Mouse (Mus musculus): Measurements from ENCODE around the gene Gkn3.

Gene Gkn3

DNA sequence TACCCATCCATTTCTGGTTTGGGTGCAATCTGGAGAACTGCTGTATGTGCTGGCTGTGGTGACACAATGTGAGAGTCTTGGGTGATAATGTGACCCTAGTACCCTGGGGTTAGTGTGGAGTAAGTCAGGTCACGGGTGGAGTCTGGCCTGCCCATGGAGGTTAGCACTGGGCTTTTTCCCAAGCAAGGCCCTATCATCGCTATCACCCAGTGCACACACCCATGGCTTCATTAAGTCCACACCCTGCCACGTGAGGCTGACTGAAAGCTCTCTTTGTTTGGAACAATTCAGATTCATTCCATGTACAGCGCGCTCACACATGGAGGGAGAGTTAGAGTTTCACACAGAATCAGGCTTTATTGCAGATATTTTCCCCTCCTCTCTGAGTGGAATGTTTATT is 34.3 kb downstream of the Gkn3 start:
- DNase-seq (ENCODE audit: low read depth, low spot score) = peak; percentile 47

DNA sequence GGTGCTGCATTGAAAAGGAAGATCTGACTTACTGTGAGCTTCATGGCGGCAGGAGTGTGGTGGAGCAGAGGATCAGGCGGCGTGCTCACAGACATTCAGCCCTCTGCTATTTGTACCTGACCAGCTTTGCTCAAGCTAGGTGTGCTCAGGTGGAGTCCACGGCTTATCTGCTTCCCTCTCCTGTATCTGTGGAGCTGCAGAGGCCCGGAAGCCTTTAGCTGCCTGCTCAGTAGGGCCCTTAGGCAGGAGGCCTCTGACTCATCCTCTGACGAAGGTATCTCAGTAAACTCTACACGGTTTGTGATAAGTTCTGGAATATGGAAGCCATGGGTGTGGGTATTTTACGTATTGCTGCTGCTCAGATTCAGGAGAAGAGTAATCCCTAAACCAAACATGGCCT is 37.9 kb downstream of the Gkn3 start, which contains the start of gene Gkn1:
Gene Gkn1, minus strand, starts transcription at position 114 of the 400 bp plus-strand sequence.
- no peak for DNase-seq (ENCODE audit: low read depth, low spot score)

DNA sequence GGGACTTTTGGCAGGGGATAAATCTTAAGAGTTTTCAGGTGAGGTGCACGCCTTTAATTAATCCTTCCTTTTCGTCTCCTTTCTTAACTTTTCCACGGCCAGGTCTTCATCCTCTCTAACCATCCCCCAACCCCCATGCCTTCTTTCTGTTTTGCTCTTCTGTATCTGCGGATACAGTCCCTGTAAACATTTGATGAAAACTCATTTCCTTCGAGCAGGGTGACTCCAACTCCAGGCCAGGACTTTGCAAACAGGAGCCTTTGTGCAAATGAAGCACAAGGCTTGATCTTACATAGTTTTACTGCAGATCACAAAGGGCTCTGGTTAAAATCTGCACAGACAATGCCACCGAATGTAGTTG is 52.8 kb downstream of the Gkn3 start:
- DNase-seq (ENCODE audit: low read depth, low spot score) = no peak

DNA sequence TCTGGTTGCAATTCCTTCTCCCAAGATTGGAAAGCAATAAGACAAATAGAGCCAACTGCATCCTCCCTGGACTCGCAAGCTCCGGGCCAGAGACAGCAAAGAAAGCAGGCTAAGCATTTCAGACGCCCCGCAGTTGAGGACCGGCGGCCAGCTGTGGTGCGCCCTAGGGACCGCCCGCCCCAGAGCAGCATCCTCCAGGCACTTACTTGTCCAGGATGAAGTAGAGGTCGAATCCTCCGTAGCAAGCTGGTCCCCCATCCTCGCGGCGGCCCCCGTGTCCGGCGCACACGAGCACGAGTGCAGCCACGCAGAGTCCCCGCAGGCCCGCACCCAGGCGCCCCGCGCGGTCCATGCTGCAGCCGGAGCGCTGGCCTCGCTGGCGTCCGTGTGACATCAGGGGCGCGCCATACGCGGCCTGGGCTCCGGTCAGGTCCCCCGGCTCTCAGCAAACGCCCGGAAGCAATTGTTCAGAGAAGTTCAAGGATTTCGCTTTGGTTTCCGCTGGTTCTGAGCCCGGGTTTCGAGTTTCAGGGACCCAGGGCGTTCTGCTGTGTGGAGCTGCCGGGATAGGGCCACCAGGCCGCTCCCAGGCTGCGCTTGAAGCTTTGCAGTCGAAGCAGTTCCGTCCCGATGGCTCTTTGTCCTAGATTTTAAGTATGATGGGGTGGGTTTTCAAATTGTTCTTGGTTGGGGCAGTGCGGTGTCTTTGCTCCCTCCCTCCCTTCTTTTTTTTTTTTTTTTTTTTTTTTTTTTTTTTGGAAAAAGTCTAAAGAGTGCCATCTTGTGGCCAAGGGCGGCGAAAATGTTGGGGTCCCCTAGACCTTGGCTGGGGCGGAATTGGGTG is 53.4 kb downstream of the Gkn3 start, which contains the start of gene Antxr1:
Gene Antxr1, minus strand, starts transcription at position 731 of the 844 bp plus-strand sequence.
- DNase-seq (ENCODE audit: low read depth, low spot score) = peak; percentile 44

DNA sequence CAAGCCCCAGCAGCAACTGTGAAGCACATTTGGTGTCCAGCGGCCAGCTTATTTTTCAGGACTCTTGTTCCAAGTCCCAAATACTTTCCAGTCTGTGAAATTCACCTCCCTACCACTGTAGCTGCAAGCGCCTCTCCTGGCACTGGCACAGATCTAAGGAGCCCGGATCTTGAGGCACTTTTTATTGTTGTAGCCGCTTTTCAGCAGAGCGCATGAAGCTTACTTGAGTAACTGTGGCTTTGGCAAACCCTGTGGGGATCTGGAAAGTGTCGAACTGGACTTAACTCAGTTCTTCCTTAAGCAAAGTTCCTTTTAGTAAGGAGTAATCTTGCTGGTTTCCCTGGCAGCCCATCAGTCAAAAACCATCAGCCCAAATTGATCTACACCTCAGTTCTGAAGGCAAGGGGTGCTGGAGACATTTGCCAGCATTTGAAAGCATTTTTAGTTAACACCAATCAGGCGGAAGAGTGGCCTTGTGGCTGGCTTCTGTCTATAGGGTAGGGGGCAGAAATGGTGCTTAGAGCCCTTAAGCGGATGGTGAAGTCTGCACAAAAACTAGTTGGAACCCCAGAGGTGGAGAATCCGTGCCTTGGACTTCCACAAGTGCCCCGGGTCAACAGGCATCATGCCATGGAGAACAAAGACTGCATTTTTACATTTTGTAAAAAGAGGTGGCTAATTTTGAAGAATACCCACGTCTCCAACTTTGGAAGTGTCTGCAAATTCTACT is 54.2 kb downstream of the Gkn3 start:
- DNase-seq (ENCODE audit: low read depth, low spot score) = peak; percentile 57

Measured in skeletal muscle tissue, adult 2 months (tissue).